Mouse (Mus musculus) heart, embryonic 12.5 days (tissue): ENCODE measurements around the gene Klk1b22. TPM values are rescaled to one million over a fixed set of nuclear protein-coding genes. Genes with fewer than 3 reads are reported as not detected.
"Not testable (repeated sequence)": the region's sequence is repeated elsewhere in the genome, so short reads cannot be mapped to it uniquely, and the experiment has no call there.

Source experiments
- ATAC-seq: fragments of 200-750 bp; cut with Nextera tagmentation; 2 replicates; pipeline ENCODE4 v1.8.0; 2017; ENCODE audit warnings: moderate TSS enrichment, moderate library complexity; ENCODE audit not compliant: insufficient number of reproducible peaks, low FRiP score
- H3K27ac ChIP-seq: fragments of 300-500 bp; sonication (generic); 2 replicates; pipeline ENCODE4 v1.5.1; 2016; ENCODE audit warnings: mild to moderate bottlenecking, moderate library complexity; ENCODE audit not compliant: poor library complexity, severe bottlenecking
- H3K27me3 ChIP-seq: fragments of 300-500 bp; sonication (generic); replicated peaks from 2 replicates; pipeline ENCODE4 v1.6.1; 2016; ENCODE audit warnings: mild to moderate bottlenecking, moderate library complexity
- H3K36me3 ChIP-seq: fragments of 300-500 bp; sonication (generic); 2 replicates; pipeline ENCODE4 v1.6.1; 2016; ENCODE audit warnings: mild to moderate bottlenecking, moderate library complexity
- H3K4me1 ChIP-seq: fragments of 300-500 bp; sonication (generic); replicated peaks from 2 replicates; pipeline ENCODE4 v1.6.1; 2016; ENCODE audit warnings: mild to moderate bottlenecking
- H3K4me2 ChIP-seq: fragments of 300-500 bp; sonication (generic); 2 replicates; pipeline ENCODE4 v1.6.1; 2016; ENCODE audit warnings: mild to moderate bottlenecking, moderate library complexity
- H3K4me3 ChIP-seq: fragments of 300-500 bp; sonication (generic); 2 replicates; pipeline ENCODE4 v1.5.1; 2016; ENCODE audit warnings: mild to moderate bottlenecking
- H3K9ac ChIP-seq: fragments of 300-500 bp; sonication (generic); 2 replicates; pipeline ENCODE4 v1.6.1; 2016; ENCODE audit warnings: mild to moderate bottlenecking, moderate library complexity
- H3K9me3 ChIP-seq: fragments of 300-500 bp; sonication (generic); replicated peaks from 2 replicates; pipeline ENCODE4 v1.6.1; 2016; ENCODE audit warnings: mild to moderate bottlenecking, moderate library complexity
- WGBS: fragments of 180-500 bp; shearing (Covaris S2); methylation state at CpG from one replicate; pipeline ENCODE4 v1.1.7; 2016; 5-methylcytosine and 5-hydroxymethylcytosine counted together
- polyA plus RNA-seq: library from polyadenylated mRNA; unstranded; fragments of >200 nt; fragmentation: Nextera tagmentation; extraction: Ambion mirVana; gene quantifications from 2 replicates; pipeline ENCODE4 v1.2.1, GENCODE M21; 2016

Klk1b22 gene
- not detected in 2 replicates for polyA plus RNA-seq

DNA sequence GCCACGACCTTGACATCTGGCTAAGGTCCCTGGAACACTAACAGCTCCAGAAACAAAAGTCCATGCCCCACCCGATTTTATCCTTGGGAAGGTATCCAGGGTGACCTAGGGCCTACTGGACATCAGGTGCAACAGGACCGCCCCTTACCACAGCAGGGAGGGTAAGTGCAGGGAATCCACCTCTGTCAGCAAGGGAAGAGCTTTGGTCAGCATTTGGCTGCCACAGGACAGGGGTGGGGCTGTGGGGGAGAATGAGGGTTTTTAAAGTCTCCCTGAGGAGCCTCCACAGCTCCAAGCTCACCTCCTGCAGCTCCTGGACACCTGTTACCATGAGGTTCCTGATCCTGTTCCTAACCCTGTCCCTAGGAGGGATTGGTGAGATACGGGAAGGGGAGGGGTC lies at the start of gene Klk1b22:
Gene Klk1b22 (plus strand): TSS at position 301 of the 400 bp plus-strand sequence.
- ATAC-seq = no peak
- WGBS = 60% methylated on average over 4 of the region's 4 CpGs

GRCm38 (mm10) chr7:44072117-44072516 lies 40.4 kb upstream of the Klk1b22 start:
- no peaks in the 10 kb centered on the region for H3K4me1 ChIP-seq
- H3K4me3 ChIP-seq = no peak overlapping the region
- no peak overlapping the region for H3K4me2 ChIP-seq
- no peaks in the 10 kb centered on the region; the same call in 1 of the 2 replicates for H3K9me3 ChIP-seq
- no peak overlapping the region for H3K27ac ChIP-seq
- H3K27me3 ChIP-seq = no peaks in the 10 kb centered on the region
- H3K9ac ChIP-seq = no peak overlapping the region
- no peak for ATAC-seq
- H3K36me3 ChIP-seq = no peaks in the 10 kb centered on the region
- 66% methylated on average over 2 of the region's 2 CpGs for WGBS

More for the DNA sequence above, at the start of gene Klk1b22:
- H3K9ac ChIP-seq = no peak within 1 kb of the TSS
- no peaks in the 10 kb centered on the region for H3K36me3 ChIP-seq
- H3K4me2 ChIP-seq = no peak within 1 kb of the TSS
- H3K27ac ChIP-seq = no peak within 1 kb of the TSS
- no peaks in the 10 kb centered on the region for H3K27me3 ChIP-seq
- no peak within 1 kb of the TSS for H3K4me3 ChIP-seq
- H3K9me3 ChIP-seq = no peaks in the 10 kb centered on the region
- no peaks in the 10 kb centered on the region for H3K4me1 ChIP-seq

DNA sequence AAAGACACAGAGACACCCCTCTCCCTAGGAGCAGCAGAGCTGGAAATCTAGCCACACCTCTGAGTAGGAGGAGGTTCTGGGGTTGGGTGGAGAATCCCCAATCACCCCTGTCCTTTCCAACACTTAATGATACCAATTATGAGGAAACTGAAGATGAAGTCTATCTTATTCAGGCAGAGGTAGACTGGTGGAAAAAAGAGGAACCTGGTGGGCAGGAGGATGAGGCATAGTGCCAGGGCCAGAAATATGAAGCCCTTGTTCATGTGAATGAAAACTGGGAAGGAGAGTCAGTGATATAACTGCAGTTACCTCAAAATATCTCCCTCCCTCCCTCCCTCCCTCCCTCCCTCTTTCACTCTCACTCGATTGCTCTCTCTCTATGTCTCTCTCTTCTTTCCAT lies 34.8 kb upstream of the Klk1b22 start:
- H3K27ac ChIP-seq = no peak overlapping the region
- 53% methylated on average over 1 of the region's 1 CpGs for WGBS

GRCm38 (mm10) chr7:44096111-44096510 lies 16.4 kb upstream of the Klk1b22 start:
- H3K27ac ChIP-seq = no peak overlapping the region
- no peak overlapping the region for H3K9ac ChIP-seq
- no peak overlapping the region for H3K4me2 ChIP-seq
- no peaks in the 10 kb centered on the region for H3K36me3 ChIP-seq
- H3K9me3 ChIP-seq = no peaks in the 10 kb centered on the region
- H3K4me1 ChIP-seq = no peaks in the 10 kb centered on the region
- no peak for ATAC-seq
- 86% methylated on average over 1 of the region's 1 CpGs for WGBS
- H3K27me3 ChIP-seq = no peaks in the 10 kb centered on the region
- no peak overlapping the region for H3K4me3 ChIP-seq

More for the DNA sequence above, 34.8 kb upstream of the Klk1b22 start:
- Histone ChIP-seq H3K4me2 (no peak overlapping the region), H3K4me1 (no peaks in the 10 kb centered on the region), H3K4me3 (no peak overlapping the region), H3K9me3 (peaks cover 7% of the 10 kb centered on the region; the same call in 1 of the 2 replicates), H3K9ac (no peak overlapping the region), H3K36me3 (no peaks in the 10 kb centered on the region), H3K27me3 (no peaks in the 10 kb centered on the region)
- no peak for ATAC-seq

- WGBS = 67% methylated on average over 3 of the region's 3 CpGs
- not testable (repeated sequence) for H3K9me3 ChIP-seq, H3K4me2 ChIP-seq, H3K4me1 ChIP-seq, H3K9ac ChIP-seq, H3K36me3 ChIP-seq, H3K27ac ChIP-seq, H3K27me3 ChIP-seq, H3K4me3 ChIP-seq, ATAC-seq
Measured at GRCm38 (mm10) chr7:44102028-44102427, 10.4 kb upstream of the Klk1b22 start, which contains the start of gene Klk1b21. Klk1b21 (plus strand) TSS chr7:44102328.

DNA sequence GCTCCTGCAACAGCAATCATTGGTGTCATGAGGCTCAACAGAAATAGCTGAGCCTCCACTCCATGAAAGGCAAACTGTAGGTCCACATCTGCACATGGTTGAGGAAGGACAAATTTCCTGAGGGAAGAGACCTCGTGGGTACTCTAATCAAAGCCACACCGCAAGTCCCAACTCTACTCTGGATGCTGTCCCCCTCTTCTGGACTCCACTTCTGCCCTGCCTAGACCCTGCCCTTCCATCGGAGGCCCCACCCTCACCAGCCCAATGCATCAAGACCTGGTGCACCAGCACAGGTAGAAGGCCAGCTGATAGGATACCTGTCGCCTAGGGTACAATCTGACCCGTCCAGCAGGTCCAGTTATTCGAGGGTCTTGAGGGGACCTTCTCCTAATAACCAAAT lies 11.0 kb downstream of the Klk1b22 start:
- no peaks in the 10 kb centered on the region for H3K4me1 ChIP-seq
- H3K36me3 ChIP-seq = no peaks in the 10 kb centered on the region
- H3K9me3 ChIP-seq = no peaks in the 10 kb centered on the region
- H3K4me3 ChIP-seq = no peak overlapping the region
- 82% methylated on average over 6 of the region's 6 CpGs for WGBS
- no peaks in the 10 kb centered on the region for H3K27me3 ChIP-seq
- no peak overlapping the region for H3K27ac ChIP-seq
- no peak overlapping the region for H3K9ac ChIP-seq
- ATAC-seq = no peak
- H3K4me2 ChIP-seq = no peak overlapping the region

- no peak for ATAC-seq
- no peak within 1 kb of the TSS for H3K9ac ChIP-seq
- no peak within 1 kb of the TSS for H3K4me2 ChIP-seq
- H3K4me1 ChIP-seq = no peaks in the 10 kb centered on the region
- H3K4me3 ChIP-seq = no peak within 1 kb of the TSS
- H3K27ac ChIP-seq = no peak within 1 kb of the TSS
- WGBS = 79% methylated on average over 3 of the region's 3 CpGs
- no peaks in the 10 kb centered on the region for H3K9me3 ChIP-seq
- H3K36me3 ChIP-seq = no peaks in the 10 kb centered on the region
- no peaks in the 10 kb centered on the region for H3K27me3 ChIP-seq
Measured at GRCm38 (mm10) chr7:44136467-44136866, 24.0 kb downstream of the Klk1b22 start, which contains the start of gene Klk1b16. Klk1b16 (plus strand) TSS chr7:44136767.

Other genes with a start within 250 kb of the Klk1b22 start
- 0.18 TPM in 1 of 2 replicates, not detected in the other for gene Klk4, start 231.5 kb upstream of the Klk1b22 start, polyA plus RNA-seq
- gene Klk15, start 178.9 kb upstream of the Klk1b22 start, polyA plus RNA-seq = not detected in 2 replicates
- not detected in 2 replicates for gene Klk1b8, start 162.0 kb upstream of the Klk1b22 start, polyA plus RNA-seq
- gene Klk1b1, start 145.9 kb upstream of the Klk1b22 start, polyA plus RNA-seq = not detected in 2 replicates
- not detected in 2 replicates for gene Klk1b9, start 136.6 kb upstream of the Klk1b22 start, polyA plus RNA-seq
- gene Klk1b11, start 116.8 kb upstream of the Klk1b22 start, polyA plus RNA-seq = not detected in 2 replicates
- not detected in 2 replicates for gene Klk1b26, start 100.5 kb upstream of the Klk1b22 start, polyA plus RNA-seq
- gene Klk1b27, start 60.4 kb upstream of the Klk1b22 start, polyA plus RNA-seq = not detected in 2 replicates
- gene Klk1b21, start 10.3 kb upstream of the Klk1b22 start, polyA plus RNA-seq = not detected in 2 replicates
- gene Klk1b16, start 24.1 kb downstream of the Klk1b22 start, polyA plus RNA-seq = not detected in 2 replicates
- gene Klk1b24, start 75.6 kb downstream of the Klk1b22 start, polyA plus RNA-seq = not detected in 2 replicates
- not detected in 2 replicates for gene Klk1b3, start 85.5 kb downstream of the Klk1b22 start, polyA plus RNA-seq
- not detected in 2 replicates for gene Klk1b4, start 94.8 kb downstream of the Klk1b22 start, polyA plus RNA-seq
- gene Klk1b5, start 103.3 kb downstream of the Klk1b22 start, polyA plus RNA-seq = not detected in 2 replicates
- gene Klk1, start 112.7 kb downstream of the Klk1b22 start, polyA plus RNA-seq = not detected in 2 replicates
- gene Gm36864, start 123.5 kb downstream of the Klk1b22 start, polyA plus RNA-seq = not detected in 2 replicates
- 1.2 and 1.6 TPM in 2 replicates for gene 1700028J19Rik, start 134.0 kb downstream of the Klk1b22 start, polyA plus RNA-seq
- 99.8 and 109 TPM in 2 replicates for gene 2410002F23Rik, start 134.0 kb downstream of the Klk1b22 start, polyA plus RNA-seq
- gene Acp4, start 144.7 kb downstream of the Klk1b22 start, polyA plus RNA-seq = not detected in 2 replicates
- not detected in 2 replicates for gene Gm15517, start 148.8 kb downstream of the Klk1b22 start, polyA plus RNA-seq
- gene Clec11a, start 194.2 kb downstream of the Klk1b22 start, polyA plus RNA-seq = 0.68 and 0.79 TPM in 2 replicates
- 0.80 and 0.86 TPM in 2 replicates for gene Shank1, start 197.6 kb downstream of the Klk1b22 start, polyA plus RNA-seq